Mouse (Mus musculus): ENCODE data around the gene Notch1.

Notch1 gene

GRCm38 (mm10) chr2:26500599-26501370 is 15.7 kb downstream of the Notch1 start:
- DNase-seq (ENCODE audit: low spot score in 2 of 2) = peak in 1 of 2 experiments; percentile 63

- DNase-seq (ENCODE audit: low spot score in 2 of 2) = no peak
These were observed 16.4 kb downstream of the Notch1 start for GRCm38 (mm10) chr2:26500027-26500598.

- DNase-seq (ENCODE audit: low spot score in 2 of 2) = no peak
These were observed 17.8 kb downstream of the Notch1 start for GRCm38 (mm10) chr2:26498694-26499093.

- DNase-seq (ENCODE audit: low spot score in 2 of 2) = no peak
These were observed 18.5 kb downstream of the Notch1 start for GRCm38 (mm10) chr2:26497861-26498533.

- DNase-seq (ENCODE audit: low spot score in 2 of 2) = no peak
These were observed 20.0 kb downstream of the Notch1 start for GRCm38 (mm10) chr2:26496451-26496850.

- no peak for DNase-seq (ENCODE audit: low spot score in 2 of 2)
These were observed 20.8 kb downstream of the Notch1 start for GRCm38 (mm10) chr2:26495701-26496100.

GRCm38 (mm10) chr2:26494991-26495390 is 21.5 kb downstream of the Notch1 start:
- no peak for DNase-seq (ENCODE audit: low spot score in 2 of 2)

- no peak for DNase-seq (ENCODE audit: low spot score in 2 of 2)
These were observed 22.1 kb downstream of the Notch1 start for GRCm38 (mm10) chr2:26494396-26494795.

GRCm38 (mm10) chr2:26493021-26493781 is 23.3 kb downstream of the Notch1 start:
- DNase-seq (ENCODE audit: low spot score in 2 of 2) = no peak

GRCm38 (mm10) chr2:26490760-26491301 is 25.6 kb downstream of the Notch1 start:
- DNase-seq (ENCODE audit: low spot score in 2 of 2) = no peak

GRCm38 (mm10) chr2:26488535-26489135 is 27.8 kb downstream of the Notch1 start:
- DNase-seq (ENCODE audit: low spot score in 2 of 2) = no peak

- DNase-seq (ENCODE audit: low spot score in 2 of 2) = peak in 1 of 2 experiments; percentile 59
These were observed 29.0 kb downstream of the Notch1 start for GRCm38 (mm10) chr2:26487322-26488021.

GRCm38 (mm10) chr2:26486835-26487321 is 29.6 kb downstream of the Notch1 start:
- DNase-seq (ENCODE audit: low spot score in 2 of 2) = no peak

- no peak for DNase-seq (ENCODE audit: low spot score in 2 of 2)
These were observed 30.1 kb downstream of the Notch1 start for GRCm38 (mm10) chr2:26486264-26486810.

GRCm38 (mm10) chr2:26485710-26486109 is 30.8 kb downstream of the Notch1 start:
- no peak for DNase-seq (ENCODE audit: low spot score in 2 of 2)

GRCm38 (mm10) chr2:26485278-26485677 is 31.2 kb downstream of the Notch1 start:
- no peak for DNase-seq (ENCODE audit: low spot score in 2 of 2)

GRCm38 (mm10) chr2:26484169-26484568 is 32.3 kb downstream of the Notch1 start:
- DNase-seq (ENCODE audit: low spot score in 2 of 2) = no peak

- no peak for DNase-seq (ENCODE audit: low spot score in 2 of 2)
These were observed 33.1 kb downstream of the Notch1 start for GRCm38 (mm10) chr2:26483230-26483869.

GRCm38 (mm10) chr2:26482824-26483223 is 33.6 kb downstream of the Notch1 start:
- no peak for DNase-seq (ENCODE audit: low spot score in 2 of 2)
